Mouse (Mus musculus): ENCODE measurements around the gene Zfr2.

Gene Zfr2

GRCm38 (mm10) chr10:81249442-81249841 lies 16.5 kb downstream of the Zfr2 start:
- DNase-seq (ENCODE audit: low spot score): no peak

GRCm38 (mm10) chr10:81252424-81253419 lies 19.8 kb downstream of the Zfr2 start, which contains the start of gene Matk:
Matk (plus strand) TSS chr10:81252935.
- DNase-seq (ENCODE audit: low spot score): peak; percentile 64

GRCm38 (mm10) chr10:81254886-81255285 lies 21.9 kb downstream of the Zfr2 start:
- DNase-seq (ENCODE audit: low spot score): no peak

GRCm38 (mm10) chr10:81257158-81258039 lies 24.4 kb downstream of the Zfr2 start:
- no peak for DNase-seq (ENCODE audit: low spot score)

- no peak for DNase-seq (ENCODE audit: low spot score)
These were observed 26.4 kb downstream of the Zfr2 start for GRCm38 (mm10) chr10:81259225-81259884.

GRCm38 (mm10) chr10:81261025-81261424 lies 28.1 kb downstream of the Zfr2 start:
- no peak for DNase-seq (ENCODE audit: low spot score)

- no peak for DNase-seq (ENCODE audit: low spot score)
These were observed 32.6 kb downstream of the Zfr2 start for GRCm38 (mm10) chr10:81265540-81265939.

GRCm38 (mm10) chr10:81266211-81267105 lies 33.5 kb downstream of the Zfr2 start, which contains the start of the genes Mrpl54 and Apba3:
Mrpl54 (minus strand) TSS chr10:81266934.
Apba3 (plus strand) TSS chr10:81266960.
- DNase-seq (ENCODE audit: low spot score): peak; percentile 95

- DNase-seq (ENCODE audit: low spot score): peak; percentile 81
These were observed 35.1 kb downstream of the Zfr2 start for GRCm38 (mm10) chr10:81268056-81268455.

- DNase-seq (ENCODE audit: low spot score): no peak
These were observed 35.9 kb downstream of the Zfr2 start for GRCm38 (mm10) chr10:81268643-81269412.

- no peak for DNase-seq (ENCODE audit: low spot score)
These were observed 39.4 kb downstream of the Zfr2 start for GRCm38 (mm10) chr10:81272356-81272755.

- DNase-seq (ENCODE audit: low spot score): no peak
These were observed 40.9 kb downstream of the Zfr2 start for GRCm38 (mm10) chr10:81273842-81274241.

GRCm38 (mm10) chr10:81277676-81278075 lies 44.7 kb downstream of the Zfr2 start:
- DNase-seq (ENCODE audit: low spot score): no peak

- no peak for DNase-seq (ENCODE audit: low spot score)
These were observed 46.5 kb downstream of the Zfr2 start for GRCm38 (mm10) chr10:81279496-81279895.

- DNase-seq (ENCODE audit: low spot score): no peak
These were observed 51.2 kb downstream of the Zfr2 start for GRCm38 (mm10) chr10:81284189-81284588.

GRCm38 (mm10) chr10:81284719-81285118 lies 51.8 kb downstream of the Zfr2 start:
- no peak for DNase-seq (ENCODE audit: low spot score)

- peak; percentile 88 for DNase-seq (ENCODE audit: low spot score)
These were observed 52.9 kb downstream of the Zfr2 start for GRCm38 (mm10) chr10:81285694-81286450.

GRCm38 (mm10) chr10:81286586-81286985 lies 53.6 kb downstream of the Zfr2 start:
- DNase-seq (ENCODE audit: low spot score): no peak

- peak; percentile 68 for DNase-seq (ENCODE audit: low spot score)
These were observed 54.7 kb downstream of the Zfr2 start for GRCm38 (mm10) chr10:81287513-81288157.

Measured in testis, postnatal 14 days (tissue).